Mouse (Mus musculus) left cerebral cortex, adult 6 months (tissue): ENCODE data around the gene Rbmx. TPM values are rescaled to one million over a fixed set of nuclear protein-coding genes. Genes with fewer than 3 reads are reported as not detected.

ENCODE experiments used
- long read RNA-seq, 2 experiments: library from polyadenylated mRNA; unstranded; transcript quantifications; one replicate each; pipeline ENCODE4 v2.0.0; 2019 to 2020
- polyA plus RNA-seq: library from polyadenylated mRNA; unstranded; fragments of <200 nt; fragmentation: Nextera tagmentation; gene quantifications from 2 replicates; pipeline ENCODE4 v1.2.3, GENCODE M21; 2021

Gene Rbmx
- polyA plus RNA-seq, result 38.8 and 47.8 TPM in 2 replicates
- long read RNA-seq, experiment 1, transcript Rbmx-205 (10 exons, 2,139 nt), result major isoform, 36 of 310 reads
- long read RNA-seq, experiment 1, transcript Rbmx-202 (9 exons, 2,108 nt), result minor isoform, 31 of 310 reads
- long read RNA-seq, experiment 1, transcript Rbmx-201 (8 exons, 3,107 nt), result minor isoform, 5 of 310 reads
- long read RNA-seq, experiment 1, partial matches to known transcripts, result 188 of 310 reads
- long read RNA-seq, experiment 1, other reads (novel, unspliced or antisense), result 50 of 310 reads
- long read RNA-seq, experiment 2, transcript Rbmx-202 (9 exons, 2,108 nt), result major isoform, 7 of 48 reads
- long read RNA-seq, experiment 2, partial matches to known transcripts, result 37 of 48 reads
- long read RNA-seq, experiment 2, other reads (novel, unspliced or antisense), result 4 of 48 reads

GRCm38 (mm10) chrX:57392367-57393246, at the start of gene Rbmx:
Gene Rbmx, minus strand, starts transcription at chrX:57393036.

GRCm38 (mm10) chrX:57408769-57409168, 15.9 kb upstream of the Rbmx start, which contains the start of gene Gm364:
Gene Gm364, plus strand, starts transcription at chrX:57409154.

GRCm38 (mm10) chrX:57338371-57339211, 54.2 kb downstream of the Rbmx start, which contains the start of gene Arhgef6:
Gene Arhgef6, minus strand, starts transcription at chrX:57338729.

Other genes starting within 250 kb of the Rbmx start
- not detected in 2 replicates for gene Cd40lg, start 180.9 kb downstream of the Rbmx start, polyA plus RNA-seq
- 4.5 and 4.6 TPM in 2 replicates for gene Arhgef6, start 54.3 kb downstream of the Rbmx start, polyA plus RNA-seq
- gene Gm364, start 16.1 kb upstream of the Rbmx start, polyA plus RNA-seq, result not detected in 2 replicates
- gene Gpr101, start 110.7 kb upstream of the Rbmx start, polyA plus RNA-seq, result 0.24 and 1.1 TPM in 2 replicates